Mouse (Mus musculus) bone marrow, adult 2 months (tissue): Measurements from ENCODE around the gene Gbp5.

Experiments
- CTCF ChIP-seq: fragments of 200-500 bp; IDR thresholded peaks from 2 replicates; pipeline ENCODE4 v1.5.1; 2011; ENCODE audit warnings: low read length, control low read depth; ENCODE audit not compliant: control insufficient read depth, insufficient read depth
- POLR2A ChIP-seq: fragments of 200-500 bp; IDR thresholded peaks from 2 replicates; pipeline ENCODE4 v1.6.1; 2011; ENCODE audit warnings: low read depth, mild to moderate bottlenecking, control low read depth, low read length, borderline replicate concordance; ENCODE audit not compliant: control insufficient read depth

GRCm38 (mm10) chr3:142555623-142556022 is 61.8 kb downstream of the Gbp5 start:
- TF ChIP-seq CTCF (no peak), POLR2A (no peak)
